Mouse (Mus musculus) limb, embryonic 14.5 days (tissue): ENCODE results near the gene Stpg3. TPM values are rescaled to one million over a fixed set of nuclear protein-coding genes. Genes with fewer than 3 reads are reported as not detected.
A peak's percentile ranks its signal among the peaks of the same experiment; 100 is the strongest.

Experiments
- ATAC-seq: fragments of 200-750 bp; cut with Nextera tagmentation; 2 replicates; pipeline ENCODE4 v1.8.0; 2017; ENCODE audit warnings: low read depth, moderate number of reproducible peaks, moderate TSS enrichment; ENCODE audit not compliant: low FRiP score
- DNase-seq: peaks from one replicate; pipeline ENCODE4 v3.0.0-alpha.2; 2015; ENCODE audit warnings: low spot score
- H3K27ac ChIP-seq: fragments of 300-500 bp; sonication (generic); replicated peaks from 2 replicates; pipeline ENCODE4 v1.5.1; 2014; ENCODE audit warnings: low read depth, mild to moderate bottlenecking, low read length, moderate library complexity, mixed read lengths
- H3K27me3 ChIP-seq: fragments of 300-500 bp; sonication (generic); 2 replicates; pipeline ENCODE4 v1.6.1; 2014; ENCODE audit warnings: low read length, mixed read lengths; ENCODE audit not compliant: control insufficient read depth, insufficient read depth
- H3K36me3 ChIP-seq: fragments of 300-500 bp; sonication (generic); 2 replicates; pipeline ENCODE4 v1.6.1; 2014; ENCODE audit warnings: mild to moderate bottlenecking, low read length, moderate library complexity, mixed read lengths; ENCODE audit not compliant: control insufficient read depth, insufficient read depth
- H3K4me1 ChIP-seq: fragments of 300-500 bp; sonication (generic); 2 replicates; pipeline ENCODE4 v1.6.1; 2014; ENCODE audit warnings: antibody characterized with exemption, low read length, mixed read lengths; ENCODE audit not compliant: control insufficient read depth, insufficient read depth
- H3K4me2 ChIP-seq: fragments of 300-500 bp; sonication (generic); replicated peaks from 2 replicates; pipeline ENCODE4 v1.6.1; 2014; ENCODE audit warnings: low read depth, mild to moderate bottlenecking, low read length, moderate library complexity; ENCODE audit not compliant: severe bottlenecking
- H3K4me3 ChIP-seq: fragments of 300-500 bp; sonication (generic); replicated peaks from 2 replicates; pipeline ENCODE4 v1.5.1; 2014; ENCODE audit warnings: low read length
- H3K9ac ChIP-seq: fragments of 300-500 bp; sonication (generic); 2 replicates; pipeline ENCODE4 v1.6.1; 2014; ENCODE audit warnings: mild to moderate bottlenecking, low read depth, low read length, moderate library complexity; ENCODE audit not compliant: severe bottlenecking
- H3K9me3 ChIP-seq: fragments of 300-500 bp; sonication (generic); 2 replicates; pipeline ENCODE4 v1.6.1; 2016; ENCODE audit warnings: low read length; ENCODE audit not compliant: control insufficient read depth
- POLR2A ChIP-seq: fragments of 200-500 bp; IDR thresholded peaks from 2 replicates; pipeline ENCODE4 v1.8.0; 2012; ENCODE audit warnings: inconsistent platforms, mild to moderate bottlenecking, moderate library complexity, borderline replicate concordance; ENCODE audit not compliant: insufficient read depth, insufficient read length; ENCODE audit errors: extremely low read depth
- WGBS: fragments of 180-500 bp; shearing (Covaris S2); extraction: QIAGEN DNeasy Blood & Tissue Kit; methylation state at CpG from one replicate; pipeline ENCODE4 v1.1.7; 2014; 5-methylcytosine and 5-hydroxymethylcytosine counted together
- polyA plus RNA-seq, 2 experiments: library from polyadenylated mRNA; depleted of rRNA in 1 of 2; stranded (reverse) in 1 of 2; unstranded in 1 of 2; fragments of >200 nt; fragmentation: Nextera tagmentation in 1 of 2; extraction: Ambion mirVana in 1 of 2; gene quantifications; 2 replicates each; pipeline versions ENCODE4 v1.2.1 to v1.2.3; 2012 to 2014

Stpg3 gene
- polyA plus RNA-seq, 2 experiments = not detected

GRCm38 (mm10) chr2:25177685-25178084 is 36.8 kb downstream of the Stpg3 start:
- peak overlapping the region; percentile 17; the same call in 1 of the 2 replicates for H3K9ac ChIP-seq
- H3K27me3 ChIP-seq = peaks cover 36% of the 10 kb centered on the region
- H3K36me3 ChIP-seq = no peaks in the 10 kb centered on the region
- 3% methylated on average over 6 of the region's 6 CpGs for WGBS
- H3K4me3 ChIP-seq = no peak overlapping the region
- no peaks in the 10 kb centered on the region for H3K9me3 ChIP-seq
- peaks cover 42% of the 10 kb centered on the region for H3K4me1 ChIP-seq
- 0 out of 2 replicates have a peak overlapping the region, but pooled peaks have one; percentile 38 for H3K27ac ChIP-seq
- H3K4me2 ChIP-seq = peak overlapping the region; percentile 15
- no peak for TF ChIP-seq POLR2A
- ATAC-seq (peak; percentile 10; the same call in 1 of the 2 replicates), DNase-seq (peak; percentile 43)

DNA sequence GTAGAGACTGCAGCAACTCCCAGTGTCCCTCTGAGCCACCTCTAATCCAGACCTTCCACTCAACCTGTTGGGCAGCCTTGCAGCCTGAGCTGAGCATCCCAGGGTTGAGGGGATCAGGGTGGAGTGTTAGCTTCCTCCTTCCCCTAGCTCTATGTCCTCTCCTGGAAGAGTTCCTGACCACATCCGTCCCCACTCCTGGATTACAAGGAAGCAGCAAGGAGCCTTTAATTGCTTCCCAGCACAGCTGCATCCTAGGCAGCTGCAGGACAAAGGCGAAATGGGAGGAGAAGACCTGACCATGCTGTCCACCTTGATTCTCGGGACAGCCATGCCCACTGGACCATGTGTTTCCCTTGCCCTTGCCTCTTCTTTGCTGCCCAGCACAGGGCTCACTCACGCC is 37.4 kb downstream of the Stpg3 start:
- H3K4me3 ChIP-seq = no peak overlapping the region
- DNase-seq = no peak
- H3K4me1 ChIP-seq = peaks cover 42% of the 10 kb centered on the region
- no peak overlapping the region for H3K27ac ChIP-seq
- no peak for ATAC-seq
- no peaks in the 10 kb centered on the region for H3K36me3 ChIP-seq
- 0 out of 2 replicates have a peak overlapping the region, but pooled peaks have one; percentile 8 for H3K4me2 ChIP-seq
- H3K9me3 ChIP-seq = no peaks in the 10 kb centered on the region
- no peak for TF ChIP-seq POLR2A
- peaks cover 30% of the 10 kb centered on the region for H3K27me3 ChIP-seq
- H3K9ac ChIP-seq = no peak overlapping the region; the same call in 1 of the 2 replicates
- 37% methylated on average over 4 of the region's 4 CpGs for WGBS

GRCm38 (mm10) chr2:25176573-25176972 is 37.9 kb downstream of the Stpg3 start:
- H3K27me3 ChIP-seq = peaks cover 25% of the 10 kb centered on the region
- DNase-seq = no peak

GRCm38 (mm10) chr2:25175690-25176078 is 38.8 kb downstream of the Stpg3 start:
- H3K9ac ChIP-seq = no peak overlapping the region
- no peak overlapping the region for H3K4me3 ChIP-seq
- TF ChIP-seq POLR2A = no peak
- H3K4me1 ChIP-seq = peaks cover 33% of the 10 kb centered on the region
- no peaks in the 10 kb centered on the region for H3K9me3 ChIP-seq
- 74% methylated on average over 4 of the region's 4 CpGs for WGBS
- DNase-seq (no peak), ATAC-seq (no peak)
- no peak overlapping the region for H3K4me2 ChIP-seq
- no peaks in the 10 kb centered on the region for H3K36me3 ChIP-seq
- peaks cover 16% of the 10 kb centered on the region for H3K27me3 ChIP-seq
- no peak overlapping the region for H3K27ac ChIP-seq

More at GRCm38 (mm10) chr2:25176573-25176972, 37.9 kb downstream of the Stpg3 start:
- no peak overlapping the region for H3K27ac ChIP-seq
- no peak overlapping the region for H3K4me2 ChIP-seq
- peaks cover 42% of the 10 kb centered on the region for H3K4me1 ChIP-seq
- no peaks in the 10 kb centered on the region for H3K9me3 ChIP-seq
- no peak for ATAC-seq
- H3K4me3 ChIP-seq = no peak overlapping the region
- no peaks in the 10 kb centered on the region for H3K36me3 ChIP-seq
- TF ChIP-seq POLR2A = no peak
- H3K9ac ChIP-seq = no peak overlapping the region
- WGBS = 43% methylated on average over 6 of the region's 6 CpGs

DNA sequence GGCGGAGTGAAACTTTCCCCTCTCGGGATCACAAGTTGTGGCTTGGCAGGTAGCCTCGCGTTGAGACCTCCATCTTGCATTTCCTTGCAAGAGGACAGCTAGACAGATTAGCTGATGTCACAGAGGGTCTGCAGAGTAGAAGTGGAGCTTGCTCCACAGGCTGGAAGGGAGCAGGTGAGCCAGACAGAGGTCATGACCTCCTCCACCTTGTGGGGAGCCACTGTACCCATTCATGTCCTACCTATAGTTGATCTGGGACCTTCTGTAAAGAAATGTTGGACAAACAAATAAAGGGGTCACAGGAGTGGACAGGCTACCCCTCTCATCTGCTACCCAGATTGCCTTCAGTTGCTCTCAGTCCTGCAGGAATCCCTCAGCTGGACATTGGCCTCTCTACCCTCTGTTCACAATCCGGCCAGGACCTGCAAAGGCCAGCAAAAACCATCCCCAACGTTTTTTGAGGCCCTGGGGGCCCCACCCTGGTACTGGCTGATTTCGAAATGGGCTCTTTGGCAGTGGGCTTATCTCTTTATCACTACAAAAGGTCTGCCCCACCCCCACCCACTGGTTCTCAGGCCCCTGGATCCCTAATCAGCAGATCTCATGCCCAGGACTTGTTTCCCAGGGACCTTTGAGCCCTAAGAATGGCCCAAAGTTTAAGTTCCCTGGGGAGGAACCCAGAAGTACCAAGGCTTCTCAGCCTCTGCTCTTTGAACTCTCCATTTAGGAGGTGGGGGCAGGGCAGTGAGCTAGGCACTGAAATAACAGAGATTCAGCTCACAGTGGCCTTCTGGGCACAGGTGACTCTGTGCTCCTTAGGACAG is 39.4 kb downstream of the Stpg3 start:
- DNase-seq = no peak
- no peaks in the 10 kb centered on the region for H3K36me3 ChIP-seq
- H3K4me1 ChIP-seq = peaks cover 30% of the 10 kb centered on the region
- H3K27ac ChIP-seq = no peak overlapping the region
- H3K27me3 ChIP-seq = peaks cover 10% of the 10 kb centered on the region; the same call in 1 of the 2 replicates
- WGBS = 51% methylated on average over 7 of the region's 7 CpGs
- no peak overlapping the region for H3K4me3 ChIP-seq
- H3K9me3 ChIP-seq = no peaks in the 10 kb centered on the region
- no peak overlapping the region for H3K9ac ChIP-seq
- no peak for ATAC-seq
- TF ChIP-seq POLR2A = no peak
- no peak overlapping the region for H3K4me2 ChIP-seq
